Mouse (Mus musculus) midbrain, postnatal 0 days (tissue): ENCODE data around the gene Uba2. TPM values are rescaled to one million over a fixed set of nuclear protein-coding genes. Genes with fewer than 3 reads are reported as not detected.
A peak's percentile ranks its signal among the peaks of the same experiment; 100 is the strongest.

Source experiments
- ATAC-seq: fragments of 200-750 bp; cut with Nextera tagmentation; 2 replicates; pipeline ENCODE4 v1.8.0; 2017; ENCODE audit warnings: moderate number of reproducible peaks, mild to moderate bottlenecking, moderate TSS enrichment, moderate library complexity; ENCODE audit not compliant: low FRiP score
- DNase-seq: peaks from one replicate; pipeline ENCODE4 v3.0.0-alpha.2; 2015; ENCODE audit warnings: low spot score
- H3K27ac ChIP-seq: fragments of 300-500 bp; sonication (generic); 2 replicates; pipeline ENCODE4 v1.5.1; 2014; ENCODE audit warnings: low read depth, mild to moderate bottlenecking, low read length, mixed read lengths
- H3K27me3 ChIP-seq: fragments of 300-500 bp; sonication (generic); 2 replicates; pipeline ENCODE4 v1.6.1; 2014; ENCODE audit warnings: low read length, control low read depth, mixed read lengths; ENCODE audit not compliant: insufficient read depth
- H3K36me3 ChIP-seq: fragments of 300-500 bp; sonication (generic); 2 replicates; pipeline ENCODE4 v1.6.1; 2014; ENCODE audit warnings: low read length, control low read depth, mixed read lengths; ENCODE audit not compliant: insufficient read depth
- H3K4me1 ChIP-seq: fragments of 300-500 bp; sonication (generic); 2 replicates; pipeline ENCODE4 v1.6.1; 2014; ENCODE audit warnings: mild to moderate bottlenecking, control low read depth, antibody characterized with exemption, low read length, mixed read lengths; ENCODE audit not compliant: insufficient read depth
- H3K4me2 ChIP-seq: fragments of 300-500 bp; sonication (generic); 2 replicates; pipeline ENCODE4 v1.6.1; 2014; ENCODE audit warnings: low read depth, mild to moderate bottlenecking, low read length, mixed read lengths; ENCODE audit not compliant: poor library complexity, severe bottlenecking
- H3K4me3 ChIP-seq: fragments of 300-500 bp; sonication (generic); 2 replicates; pipeline ENCODE4 v1.5.1; 2014; ENCODE audit warnings: low read depth, mild to moderate bottlenecking, low read length, moderate library complexity
- H3K9ac ChIP-seq: fragments of 300-500 bp; sonication (generic); replicated peaks from 2 replicates; pipeline ENCODE4 v1.6.1; 2014; ENCODE audit warnings: mild to moderate bottlenecking, low read length, moderate library complexity, mixed read lengths; ENCODE audit not compliant: poor library complexity, severe bottlenecking
- H3K9me3 ChIP-seq: fragments of 300-500 bp; sonication (generic); 2 replicates; pipeline ENCODE4 v1.6.1; 2016; ENCODE audit warnings: low read length, control low read depth
- CTCF ChIP-seq: IDR thresholded peaks from 2 replicates; pipeline ENCODE4 v1.5.1; 2016; ENCODE audit warnings: antibody characterized with exemption, mild to moderate bottlenecking
- WGBS: fragments of 180-500 bp; shearing (Covaris S2); extraction: QIAGEN DNeasy Blood & Tissue Kit; methylation state at CpG from one replicate; pipeline ENCODE4 v1.1.7; 2014; 5-methylcytosine and 5-hydroxymethylcytosine counted together
- polyA plus RNA-seq: library from polyadenylated mRNA; unstranded; fragments of >200 nt; fragmentation: Nextera tagmentation; extraction: Ambion mirVana; gene quantifications from 2 replicates; pipeline ENCODE4 v1.2.1, GENCODE M21; 2015
- total RNA-seq: library from RNA; depleted of rRNA; stranded (reverse); fragments of >200 nt; gene quantifications from 2 replicates; pipeline ENCODE4 v1.2.3, GENCODE M21; 2014; rRNA removed

Gene Uba2
- 142 and 145 TPM in 2 replicates for total RNA-seq
- polyA plus RNA-seq: 119 and 120 TPM in 2 replicates

DNA sequence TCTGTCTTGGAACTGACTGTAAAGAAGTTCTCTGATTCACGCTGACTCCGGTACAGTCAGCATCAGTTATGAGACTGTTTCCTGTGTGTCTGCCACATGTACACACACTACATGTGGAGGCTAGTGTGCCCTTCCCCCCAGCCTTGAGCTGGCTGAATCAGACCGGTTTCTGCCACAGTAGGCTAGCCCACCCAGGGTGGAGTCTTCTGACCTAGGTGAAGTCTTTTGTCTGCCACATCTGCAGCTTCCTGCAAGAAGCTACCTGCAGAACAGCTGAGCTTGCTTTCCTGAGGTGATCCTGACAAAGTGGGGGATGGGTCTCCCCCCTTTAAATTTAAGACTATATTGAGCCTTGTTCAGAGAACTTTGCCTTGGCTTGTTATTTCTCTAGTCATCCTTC is at the start of gene Uba2:
Gene Uba2, minus strand, starts transcription at position 146 of the 400 bp plus-strand sequence.
- Histone ChIP-seq H3K27ac (peak within 1 kb of the TSS; percentile 84), H3K36me3 (no peaks in the 10 kb centered on the region), H3K4me2 (peak within 1 kb of the TSS; percentile 65), H3K4me3 (peak within 1 kb of the TSS; percentile 88), H3K27me3 (no peaks in the 10 kb centered on the region), H3K4me1 (no peaks in the 10 kb centered on the region), H3K9ac (peak within 1 kb of the TSS; percentile 90), H3K9me3 (no peaks in the 10 kb centered on the region)
- ATAC-seq (no peak), DNase-seq (no peak)
- no peak for TF ChIP-seq CTCF
- 81% methylated on average over 3 of the region's 3 CpGs for WGBS

DNA sequence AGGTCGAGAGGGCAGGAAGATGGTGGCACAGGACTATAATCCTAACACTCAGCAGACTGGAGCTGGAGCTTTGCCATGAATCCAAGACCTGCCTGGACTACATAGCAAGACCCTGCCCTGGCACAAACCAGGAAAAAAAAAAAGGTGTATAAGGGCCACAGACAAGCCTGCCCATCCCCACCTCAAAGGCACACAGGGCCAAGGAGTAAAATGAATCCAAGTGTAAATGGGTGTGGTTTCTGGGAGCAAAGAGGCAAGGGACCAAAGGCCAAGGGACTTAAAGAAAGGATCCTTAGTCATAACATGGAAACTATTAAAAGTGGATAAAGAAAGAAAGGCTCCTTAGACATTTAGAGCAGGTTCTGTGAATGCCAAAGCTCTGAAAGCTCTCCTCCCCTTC is 49.1 kb upstream of the Uba2 start:
- 75% methylated on average over 1 of the region's 1 CpGs for WGBS
- no peaks in the 10 kb centered on the region for H3K4me1 ChIP-seq
- H3K9me3 ChIP-seq: no peaks in the 10 kb centered on the region
- peaks cover 72% of the 10 kb centered on the region for H3K36me3 ChIP-seq
- no peak overlapping the region for H3K9ac ChIP-seq
- TF ChIP-seq CTCF: no peak
- no peak overlapping the region for H3K27ac ChIP-seq
- no peak overlapping the region for H3K4me2 ChIP-seq
- DNase-seq: no peak
- no peak for ATAC-seq
- H3K27me3 ChIP-seq: no peaks in the 10 kb centered on the region
- H3K4me3 ChIP-seq: no peak overlapping the region

DNA sequence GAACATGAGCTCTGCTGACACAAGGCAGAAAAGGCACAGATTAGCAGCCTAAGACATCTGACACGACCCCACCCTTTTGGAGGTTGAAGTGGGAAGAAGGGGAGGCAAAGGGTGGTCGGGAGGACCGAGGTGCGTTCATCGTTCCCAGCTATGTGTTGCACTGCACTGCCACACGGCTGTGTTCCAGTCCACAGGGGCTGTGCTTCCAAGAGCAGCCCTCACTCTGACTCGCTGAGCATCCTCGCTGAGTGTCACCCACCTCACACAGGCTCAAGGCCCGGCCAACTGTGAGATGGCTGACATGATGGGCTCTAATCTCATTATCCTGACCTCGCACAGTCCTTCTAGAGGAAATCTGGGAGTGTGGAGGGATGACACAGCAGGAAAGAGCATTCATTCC is 47.1 kb upstream of the Uba2 start:
- Histone ChIP-seq H3K9ac (no peak overlapping the region), H3K27me3 (no peaks in the 10 kb centered on the region), H3K4me3 (no peak overlapping the region), H3K27ac (no peak overlapping the region), H3K4me1 (no peaks in the 10 kb centered on the region), H3K4me2 (no peak overlapping the region), H3K9me3 (no peaks in the 10 kb centered on the region), H3K36me3 (peaks cover 75% of the 10 kb centered on the region)
- DNase-seq (no peak), ATAC-seq (no peak)
- no peak for TF ChIP-seq CTCF
- WGBS: 92% methylated on average over 10 of the region's 10 CpGs

DNA sequence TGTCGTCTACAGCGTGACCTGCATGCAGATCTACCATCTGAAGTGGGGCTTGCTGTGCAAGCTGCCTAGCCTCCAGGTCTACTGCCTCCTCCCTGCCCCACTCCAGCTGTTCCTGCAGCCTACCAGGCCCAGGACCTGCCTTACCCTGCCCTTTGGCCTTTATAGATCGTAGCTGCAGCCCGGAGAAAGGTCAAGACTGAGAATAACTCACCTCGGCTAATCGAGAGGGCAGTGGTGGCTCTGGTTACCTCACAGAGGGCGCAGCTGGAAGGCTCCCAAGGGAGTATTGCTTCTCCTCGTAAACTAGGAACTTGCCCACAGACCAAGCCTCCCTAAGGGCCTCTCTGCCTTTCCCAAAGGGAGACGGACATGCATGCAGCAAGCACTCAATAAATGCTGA is 46.1 kb upstream of the Uba2 start:
- TF ChIP-seq CTCF: no peak
- H3K4me3 ChIP-seq: no peak overlapping the region
- no peaks in the 10 kb centered on the region for H3K27me3 ChIP-seq
- no peaks in the 10 kb centered on the region for H3K9me3 ChIP-seq
- no peak for DNase-seq
- no peak overlapping the region for H3K27ac ChIP-seq
- no peaks in the 10 kb centered on the region for H3K4me1 ChIP-seq
- H3K36me3 ChIP-seq: peaks cover 76% of the 10 kb centered on the region
- no peak for ATAC-seq
- WGBS: 94% methylated on average over 9 of the region's 9 CpGs
- no peak overlapping the region for H3K9ac ChIP-seq
- no peak overlapping the region for H3K4me2 ChIP-seq

DNA sequence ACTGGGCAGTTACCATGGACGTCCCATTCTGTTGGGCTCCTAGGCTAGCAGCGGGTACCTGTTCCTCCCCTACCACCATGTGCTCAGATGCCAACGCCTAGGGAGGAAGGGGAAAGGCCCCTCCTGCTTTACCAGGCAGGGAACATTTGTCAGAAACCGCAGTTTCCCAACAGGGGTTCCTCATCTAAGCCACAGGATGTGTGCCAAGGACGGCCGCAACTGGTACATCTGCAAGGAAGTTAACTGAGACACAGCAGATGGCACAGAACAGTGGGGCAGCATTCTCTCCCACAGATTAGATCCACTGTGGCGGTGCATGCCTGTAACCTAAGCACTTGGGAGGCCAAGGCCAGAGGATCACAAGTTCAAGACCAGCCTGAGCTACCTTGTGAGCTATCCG is 45.2 kb upstream of the Uba2 start:
- Histone ChIP-seq H3K4me2 (no peak overlapping the region), H3K9ac (no peak overlapping the region), H3K27ac (no peak overlapping the region), H3K4me3 (no peak overlapping the region), H3K27me3 (no peaks in the 10 kb centered on the region), H3K9me3 (no peaks in the 10 kb centered on the region), H3K4me1 (no peaks in the 10 kb centered on the region), H3K36me3 (peaks cover 79% of the 10 kb centered on the region)
- TF ChIP-seq CTCF: no peak
- WGBS: 90% methylated on average over 8 of the region's 8 CpGs
- ATAC-seq (no peak), DNase-seq (no peak)

DNA sequence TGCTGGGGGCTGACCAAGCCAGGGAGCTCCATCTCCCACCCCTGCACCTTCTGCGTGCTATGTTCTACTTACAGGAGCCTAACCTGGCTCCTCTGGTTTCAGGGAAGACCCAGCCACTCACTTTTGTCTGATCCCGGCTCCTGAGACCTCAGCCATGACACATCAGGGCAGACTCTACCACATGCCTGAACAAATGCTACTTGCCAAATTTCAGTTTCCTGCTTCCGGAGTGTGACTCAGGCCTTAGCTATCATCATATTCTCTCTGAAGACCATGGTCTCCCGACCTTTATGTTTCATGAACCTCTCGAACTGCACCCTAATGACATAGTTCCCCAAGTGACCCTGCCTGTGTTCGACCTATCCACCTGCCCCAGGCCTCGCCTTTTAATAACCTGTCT is 43.9 kb upstream of the Uba2 start:
- no peak for DNase-seq
- 95% methylated on average over 7 of the region's 7 CpGs for WGBS
- H3K9ac ChIP-seq: no peak overlapping the region
- H3K36me3 ChIP-seq: peaks cover 84% of the 10 kb centered on the region
- ATAC-seq: no peak
- H3K9me3 ChIP-seq: no peaks in the 10 kb centered on the region
- TF ChIP-seq CTCF: no peak
- no peak overlapping the region for H3K4me3 ChIP-seq
- no peak overlapping the region for H3K4me2 ChIP-seq
- no peaks in the 10 kb centered on the region for H3K4me1 ChIP-seq
- H3K27ac ChIP-seq: no peak overlapping the region
- H3K27me3 ChIP-seq: no peaks in the 10 kb centered on the region
